In genomic region chr6:85193381-85194318, GRCm38 (mm10) we compare ENCODE assay signal across 12 mouse cellular contexts. TPM values are rescaled to one million over a fixed set of nuclear protein-coding genes. Genes with fewer than 3 reads are reported as not detected.
DNase-seq lines count a peak whose midpoint lies in the region; ATAC-seq and TF ChIP-seq lines count a peak whose summit lies in the region.
"Had no signal": no experiment of that assay in that cellular context is flagged by ENCODE, and none has a peak within 500 bp of the region (broad histone marks: within the 10 kb centered on the region; RNA-seq: fewer than 3 reads in every experiment).

No protein-coding gene starts in this region.

- no peak; the same call in 1 of the 2 replicates for ATAC-seq in kidney, embryonic 14.5 days (ENCODE audit: low FRiP score, low TSS enrichment)
- ATAC-seq in embryonic facial prominence, embryonic 14.5 days (ENCODE audit: low read depth), result no peak; the same call in 1 of the 2 replicates
- ATAC-seq in hindbrain, postnatal 0 days, result peak; percentile 45; the same call in 1 of the 2 replicates
- no peak for ATAC-seq in granulocyte monocyte progenitor cell, adult 5-6 weeks (replicated peaks; ENCODE audit: poor library complexity, severe bottlenecking)
- ATAC-seq: Patski had no signal

- H3K36me3 ChIP-seq in kidney, embryonic 14.5 days (ENCODE audit: control insufficient read depth, insufficient read depth, low read length), result no peaks in the 10 kb centered on the region
- no peaks in the 10 kb centered on the region for H3K36me3 ChIP-seq in embryonic facial prominence, embryonic 14.5 days (ENCODE audit: control insufficient read depth, insufficient read depth, low read length)
- H3K36me3 ChIP-seq in hindbrain, postnatal 0 days (ENCODE audit: insufficient read depth, low read length), result no peaks in the 10 kb centered on the region

- DNase-seq in kidney, postnatal 4 days, result peak; percentile 24 to 28
- DNase-seq in embryonic facial prominence, embryonic 14.5 days (ENCODE audit: low spot score), result peak; percentile 39
- peak; percentile 50 for DNase-seq in hindbrain, postnatal 0 days (ENCODE audit: low spot score)
- peak; percentile 24 to 45 for DNase-seq in thymus, adult 18-20 months
- DNase-seq in lung, postnatal 10 days, result no peak
- no peak for DNase-seq in spleen, adult 12 weeks (ENCODE audit: low spot score)
- DNase-seq: cerebellum, adult 8-10 months had no signal

- TF ChIP-seq CTCF in hindbrain, postnatal 0 days (IDR thresholded peaks at IDR 0.05; ENCODE audit: low read depth), result no peak

- no peak overlapping the region for H3K27ac ChIP-seq in kidney, embryonic 14.5 days (ENCODE audit: low read depth, low read length)
- no peak overlapping the region for H3K27ac ChIP-seq in embryonic facial prominence, embryonic 14.5 days (replicated peaks; ENCODE audit: low read depth, low read length)
- H3K27ac ChIP-seq in hindbrain, postnatal 0 days, result no peak overlapping the region

- H3K27me3 ChIP-seq in kidney, embryonic 14.5 days (ENCODE audit: control insufficient read depth, insufficient read depth, low read length), result peaks cover 87% of the 10 kb centered on the region
- H3K27me3 ChIP-seq in embryonic facial prominence, embryonic 14.5 days (replicated peaks; ENCODE audit: control insufficient read depth, insufficient read depth, low read length), result peaks cover 85% of the 10 kb centered on the region
- H3K27me3 ChIP-seq in hindbrain, postnatal 0 days (ENCODE audit: insufficient read depth, low read length), result peaks cover 53% of the 10 kb centered on the region

- H3K4me1 ChIP-seq in kidney, embryonic 14.5 days (ENCODE audit: control insufficient read depth, insufficient read depth, low read length), result 0 out of 2 replicates have a peak, but pooled peaks cover 6% of the 10 kb centered on the region
- no peaks in the 10 kb centered on the region; the same call in none of the 2 replicates for H3K4me1 ChIP-seq in embryonic facial prominence, embryonic 14.5 days (ENCODE audit: control insufficient read depth, insufficient read depth, low read length)
- H3K4me1 ChIP-seq in hindbrain, postnatal 0 days (ENCODE audit: insufficient read depth, low read length), result no peaks in the 10 kb centered on the region

- H3K9ac ChIP-seq in kidney, embryonic 14.5 days (ENCODE audit: low read depth, low read length), result no peak overlapping the region
- H3K9ac ChIP-seq in embryonic facial prominence, embryonic 14.5 days (ENCODE audit: low read depth, low read length), result no peak overlapping the region
- H3K9ac ChIP-seq in hindbrain, postnatal 0 days (replicated peaks; ENCODE audit: low read length), result no peak overlapping the region

- 5% methylated on average over 29 of the region's 29 CpGs for WGBS in kidney, embryonic 14.5 days
- WGBS in embryonic facial prominence, embryonic 14.5 days, result 4% methylated on average over 25 of the region's 29 CpGs
- 5% methylated on average over 28 of the region's 29 CpGs for WGBS in hindbrain, postnatal 0 days

- H3K9me3 ChIP-seq in kidney, embryonic 14.5 days (ENCODE audit: control insufficient read depth, low read length), result no peaks in the 10 kb centered on the region
- no peaks in the 10 kb centered on the region for H3K9me3 ChIP-seq in embryonic facial prominence, embryonic 14.5 days (ENCODE audit: control insufficient read depth, low read length)
- H3K9me3 ChIP-seq in hindbrain, postnatal 0 days (ENCODE audit: low read length), result no peaks in the 10 kb centered on the region

- H3K4me3 ChIP-seq in kidney, embryonic 14.5 days (ENCODE audit: low read length), result no peak overlapping the region
- no peak overlapping the region for H3K4me3 ChIP-seq in embryonic facial prominence, embryonic 14.5 days (ENCODE audit: low read depth, low read length)
- 0 out of 2 replicates have a peak overlapping the region, but pooled peaks have one; percentile 7 for H3K4me3 ChIP-seq in hindbrain, postnatal 0 days (ENCODE audit: low read length)

- H3K4me2 ChIP-seq in kidney, embryonic 14.5 days (replicated peaks; ENCODE audit: low read depth, low read length), result no peak overlapping the region
- peak overlapping the region; percentile 23; the same call in 1 of the 2 replicates for H3K4me2 ChIP-seq in embryonic facial prominence, embryonic 14.5 days (ENCODE audit: low read depth, low read length)
- no peak overlapping the region for H3K4me2 ChIP-seq in hindbrain, postnatal 0 days (ENCODE audit: low read depth, low read length)

RNA-seq across cellular contexts. Expression of gene Emx1, which starts 6.4 kb away (rescaled TPM):
- 7.5 and 8.5 TPM in 2 replicates for polyA plus RNA-seq in kidney, embryonic 14.5 days (2014; fragmentation: Nextera tagmentation; extraction: Ambion mirVana)
- 0.11 TPM in 1 of 2 replicates, not detected in the other for polyA plus RNA-seq in embryonic facial prominence, embryonic 14.5 days (2014; fragmentation: Nextera tagmentation; extraction: Ambion mirVana)
- total RNA-seq in hindbrain, postnatal 0 days (2014; rRNA removed), result 0.52 and 0.61 TPM in 2 replicates
- polyA plus RNA-seq in hindbrain, postnatal 0 days (2015; fragmentation: Nextera tagmentation; extraction: Ambion mirVana), result 0.11 TPM in 1 of 2 replicates, not detected in the other
- not detected in 2 replicates for total RNA-seq in granulocyte monocyte progenitor cell, adult 5-6 weeks (2014; fragmentation: Nextera tagmentation)
- total RNA-seq in granulocyte monocyte progenitor cell, adult 5-6 weeks (2017), result not detected in 2 replicates
- total RNA-seq: gastrocnemius, adult 8-10 months had no signal
- polyA plus RNA-seq: Patski; small intestine, adult 2 months had no signal

RNA-seq across cellular contexts. Expression of gene Spr, which starts 56.1 kb away (rescaled TPM):
- 79.4 and 100 TPM in 2 replicates for polyA plus RNA-seq in kidney, embryonic 14.5 days (2014; fragmentation: Nextera tagmentation; extraction: Ambion mirVana)
- 54.5 and 59.2 TPM in 2 replicates for polyA plus RNA-seq in embryonic facial prominence, embryonic 14.5 days (2014; fragmentation: Nextera tagmentation; extraction: Ambion mirVana)
- total RNA-seq in hindbrain, postnatal 0 days (2014; rRNA removed), result 44.3 and 45.0 TPM in 2 replicates
- polyA plus RNA-seq in hindbrain, postnatal 0 days (2015; fragmentation: Nextera tagmentation; extraction: Ambion mirVana), result 36.1 TPM in 2 replicates
- total RNA-seq in granulocyte monocyte progenitor cell, adult 5-6 weeks (2014; fragmentation: Nextera tagmentation), result 23.9 and 29.4 TPM in 2 replicates
- 17.5 and 17.7 TPM in 2 replicates for total RNA-seq in granulocyte monocyte progenitor cell, adult 5-6 weeks (2017)

Comparison
In these comparisons a context has a peak if more than half of its experiments do, and no peak if none do; other contexts are left out.
1. DNase-seq: peak in kidney, postnatal 4 days (2 of 2), embryonic facial prominence, embryonic 14.5 days (single experiment), hindbrain, postnatal 0 days (single experiment) and thymus, adult 18-20 months (2 of 2); none in lung, postnatal 10 days (single experiment) and spleen, adult 12 weeks (single experiment).